ENCODE assay signal across 25 mouse cellular contexts in genomic region chr7:116234287-116234806, GRCm38 (mm10).
A peak's percentile ranks its signal among the peaks of the same experiment; 100 is the strongest.
DNase-seq lines count a peak whose midpoint lies in the region; ATAC-seq and TF ChIP-seq lines count a peak whose summit lies in the region.
"Had no signal": no experiment of that assay in that cellular context is flagged by ENCODE, and none has a peak within 500 bp of the region (broad histone marks: within the 10 kb centered on the region; RNA-seq: fewer than 3 reads in every experiment).

No protein-coding gene starts in this region.

- WGBS in embryonic facial prominence, embryonic 14.5 days: 54% methylated on average over 7 of the region's 7 CpGs
- WGBS in embryonic facial prominence, embryonic 10.5 days: 67% methylated on average over 7 of the region's 7 CpGs
- WGBS in heart, embryonic 14.5 days: 42% methylated on average over 7 of the region's 7 CpGs
- WGBS in stomach, embryonic 15.5 days: 47% methylated on average over 7 of the region's 7 CpGs
- WGBS in stomach, postnatal 0 days: 37% methylated on average over 7 of the region's 7 CpGs
- WGBS in stomach, embryonic 16.5 days: 52% methylated on average over 7 of the region's 7 CpGs

- peak; percentile 38; the same call in 1 of the 2 replicates for ATAC-seq in embryonic facial prominence, embryonic 14.5 days (ENCODE audit: low read depth)
- no peak for ATAC-seq in heart, embryonic 14.5 days (ENCODE audit: insufficient number of reproducible peaks, insufficient read depth, low FRiP score, low read depth)
- ATAC-seq in stomach, embryonic 15.5 days (ENCODE audit: insufficient read depth, low FRiP score, low read depth): no peak
- ATAC-seq in stomach, postnatal 0 days (ENCODE audit: low FRiP score, low TSS enrichment): no peak
- ATAC-seq in stomach, embryonic 16.5 days (ENCODE audit: insufficient read depth, low FRiP score): no peak
- ATAC-seq: intestine, embryonic 15.5 days; liver, embryonic 12.5 days; Patski had no signal

- no peak overlapping the region for H3K27ac ChIP-seq in embryonic facial prominence, embryonic 14.5 days (replicated peaks; ENCODE audit: low read depth, low read length)
- no peak overlapping the region for H3K27ac ChIP-seq in embryonic facial prominence, embryonic 10.5 days (replicated peaks)
- no peak overlapping the region for H3K27ac ChIP-seq in heart, embryonic 14.5 days (replicated peaks in 1 of 2; ENCODE audit: control insufficient read depth in 1 of 2, insufficient read depth in 1 of 2, low read depth in 2 of 2, low read length in 2 of 2)
- H3K27ac ChIP-seq in stomach, embryonic 15.5 days: 0 out of 2 replicates have a peak overlapping the region, but pooled peaks have one; percentile 8
- H3K27ac ChIP-seq in stomach, postnatal 0 days (replicated peaks): no peak overlapping the region
- H3K27ac ChIP-seq in stomach, embryonic 16.5 days (ENCODE audit: low read length): peak overlapping the region; percentile 1; the same call in 1 of the 2 replicates
- H3K27ac ChIP-seq: gastrocnemius, adult 2 months; hindbrain, embryonic 15.5 days; intestine, embryonic 15.5 days; limb, embryonic 13.5 days; liver, embryonic 12.5 days; neural tube, embryonic 15.5 days had no signal

- peaks cover 28% of the 10 kb centered on the region for H3K27me3 ChIP-seq in embryonic facial prominence, embryonic 14.5 days (replicated peaks; ENCODE audit: control insufficient read depth, insufficient read depth, low read length)
- H3K27me3 ChIP-seq in embryonic facial prominence, embryonic 10.5 days (replicated peaks; ENCODE audit: low read depth, poor library complexity, severe bottlenecking): peaks cover 45% of the 10 kb centered on the region
- H3K27me3 ChIP-seq in heart, embryonic 14.5 days (ENCODE audit: control insufficient read depth, insufficient read depth, low read length): 0 out of 2 replicates have a peak, but pooled peaks cover 13% of the 10 kb centered on the region
- H3K27me3 ChIP-seq in stomach, embryonic 15.5 days (replicated peaks): no peaks in the 10 kb centered on the region
- no peaks in the 10 kb centered on the region for H3K27me3 ChIP-seq in stomach, postnatal 0 days (ENCODE audit: control insufficient read depth, insufficient read depth, low read length)
- H3K27me3 ChIP-seq in stomach, embryonic 16.5 days (ENCODE audit: control insufficient read depth, insufficient read depth, low read length): peaks cover 3% of the 10 kb centered on the region; the same call in 1 of the 2 replicates
- H3K27me3 ChIP-seq: Patski had no signal

- no peak for TF ChIP-seq CTCF in stomach, postnatal 0 days (IDR thresholded peaks at IDR 0.05; ENCODE audit: low read depth)

- no peaks in the 10 kb centered on the region for H3K9me3 ChIP-seq in embryonic facial prominence, embryonic 14.5 days (ENCODE audit: control insufficient read depth, low read length)
- no peaks in the 10 kb centered on the region for H3K9me3 ChIP-seq in embryonic facial prominence, embryonic 10.5 days
- no peaks in the 10 kb centered on the region for H3K9me3 ChIP-seq in heart, embryonic 14.5 days (ENCODE audit: control insufficient read depth, low read length)
- no peaks in the 10 kb centered on the region for H3K9me3 ChIP-seq in stomach, embryonic 15.5 days
- no peaks in the 10 kb centered on the region for H3K9me3 ChIP-seq in stomach, postnatal 0 days (ENCODE audit: control insufficient read depth, low read length)
- H3K9me3 ChIP-seq in stomach, embryonic 16.5 days (replicated peaks; ENCODE audit: control insufficient read depth, low read length): no peaks in the 10 kb centered on the region
- H3K9me3 ChIP-seq: hindbrain, embryonic 15.5 days; intestine, embryonic 15.5 days; limb, embryonic 13.5 days; liver, embryonic 12.5 days; neural tube, embryonic 15.5 days had no signal

- no peak overlapping the region for H3K9ac ChIP-seq in embryonic facial prominence, embryonic 14.5 days (ENCODE audit: low read depth, low read length)
- H3K9ac ChIP-seq in heart, embryonic 14.5 days (ENCODE audit: low read length): peak overlapping the region; percentile 82; the same call in 1 of the 2 replicates
- no peak overlapping the region for H3K9ac ChIP-seq in stomach, embryonic 15.5 days
- H3K9ac ChIP-seq in stomach, postnatal 0 days (ENCODE audit: low read length): no peak overlapping the region
- no peak overlapping the region for H3K9ac ChIP-seq in stomach, embryonic 16.5 days (ENCODE audit: low read length)
- H3K9ac ChIP-seq: hindbrain, embryonic 15.5 days; intestine, embryonic 15.5 days; limb, embryonic 13.5 days; liver, embryonic 12.5 days; neural tube, embryonic 15.5 days had no signal

- no peak for TF ChIP-seq EP300 in stomach, postnatal 0 days (optimal IDR thresholded peaks at IDR 0.05)

- no peak overlapping the region for H3K4me3 ChIP-seq in embryonic facial prominence, embryonic 14.5 days (ENCODE audit: low read depth, low read length)
- H3K4me3 ChIP-seq in embryonic facial prominence, embryonic 10.5 days: no peak overlapping the region
- no peak overlapping the region for H3K4me3 ChIP-seq in heart, embryonic 14.5 days (ENCODE audit: control insufficient read depth in 1 of 2, insufficient read depth in 1 of 2, low read depth in 1 of 2, low read length in 2 of 2)
- H3K4me3 ChIP-seq in stomach, embryonic 15.5 days (replicated peaks): no peak overlapping the region
- no peak overlapping the region for H3K4me3 ChIP-seq in stomach, postnatal 0 days (ENCODE audit: low read depth, low read length)
- H3K4me3 ChIP-seq in stomach, embryonic 16.5 days (replicated peaks; ENCODE audit: low read length): no peak overlapping the region
- H3K4me3 ChIP-seq: gastrocnemius, adult 2 months; hindbrain, embryonic 15.5 days; intestine, embryonic 15.5 days; limb, embryonic 13.5 days; liver, embryonic 12.5 days; neural tube, embryonic 15.5 days had no signal

- peak; percentile 58 for DNase-seq in embryonic facial prominence, embryonic 14.5 days (ENCODE audit: low spot score)
- DNase-seq in embryonic facial prominence, embryonic 10.5 days (ENCODE audit: low spot score): no peak
- no peak for DNase-seq in heart, adult 11 months
- DNase-seq in stomach, postnatal 0 days (ENCODE audit: low spot score): no peak
- DNase-seq: adrenal gland, adult 2 months; cerebellum, adult 8-10 months; gastrocnemius, adult 2 months; heart, postnatal 10 days; kidney, adult 8-10 months; kidney, postnatal 14 days; layer of hippocampus, postnatal 36 days; lung, adult 18-20 months; lung, postnatal 10 days; right cerebral cortex, adult 18-20 months; right cerebral cortex, postnatal 4 days had no signal

- H3K4me1 ChIP-seq in embryonic facial prominence, embryonic 14.5 days (ENCODE audit: control insufficient read depth, insufficient read depth, low read length): peaks cover 14% of the 10 kb centered on the region
- H3K4me1 ChIP-seq in embryonic facial prominence, embryonic 10.5 days: peaks cover 52% of the 10 kb centered on the region
- H3K4me1 ChIP-seq in heart, embryonic 14.5 days (ENCODE audit: control insufficient read depth in 2 of 2, insufficient read depth in 2 of 2, low read length in 2 of 2): peaks cover 44 to 62% of the 10 kb centered on the region in 2 experiments
- peaks cover 21% of the 10 kb centered on the region for H3K4me1 ChIP-seq in stomach, embryonic 15.5 days
- H3K4me1 ChIP-seq in stomach, postnatal 0 days (replicated peaks; ENCODE audit: control insufficient read depth, insufficient read depth): 0 out of 2 replicates have a peak, but pooled peaks cover 5% of the 10 kb centered on the region
- H3K4me1 ChIP-seq in stomach, embryonic 16.5 days (ENCODE audit: control insufficient read depth, insufficient read depth, low read length): peaks cover 36% of the 10 kb centered on the region

- no peaks in the 10 kb centered on the region for H3K36me3 ChIP-seq in embryonic facial prominence, embryonic 14.5 days (ENCODE audit: control insufficient read depth, insufficient read depth, low read length)
- H3K36me3 ChIP-seq in embryonic facial prominence, embryonic 10.5 days (replicated peaks): no peaks in the 10 kb centered on the region
- H3K36me3 ChIP-seq in heart, embryonic 14.5 days (ENCODE audit: control insufficient read depth, insufficient read depth, low read length): no peaks in the 10 kb centered on the region
- no peaks in the 10 kb centered on the region for H3K36me3 ChIP-seq in stomach, embryonic 15.5 days
- no peaks in the 10 kb centered on the region for H3K36me3 ChIP-seq in stomach, postnatal 0 days (ENCODE audit: control insufficient read depth, insufficient read depth, low read length)
- H3K36me3 ChIP-seq in stomach, embryonic 16.5 days (ENCODE audit: control insufficient read depth, insufficient read depth, low read length): no peaks in the 10 kb centered on the region
- H3K36me3 ChIP-seq: hindbrain, embryonic 15.5 days; intestine, embryonic 15.5 days; limb, embryonic 13.5 days; liver, embryonic 12.5 days; neural tube, embryonic 15.5 days had no signal

- H3K4me2 ChIP-seq in embryonic facial prominence, embryonic 14.5 days (ENCODE audit: low read depth, low read length): no peak overlapping the region
- peak overlapping the region; percentile 83 for H3K4me2 ChIP-seq in heart, embryonic 14.5 days (ENCODE audit: low read length)
- no peak overlapping the region for H3K4me2 ChIP-seq in stomach, embryonic 15.5 days
- H3K4me2 ChIP-seq in stomach, postnatal 0 days (replicated peaks; ENCODE audit: low read depth): no peak overlapping the region
- no peak overlapping the region for H3K4me2 ChIP-seq in stomach, embryonic 16.5 days (ENCODE audit: low read depth, low read length)
- H3K4me2 ChIP-seq: hindbrain, embryonic 15.5 days; intestine, embryonic 15.5 days; limb, embryonic 13.5 days; liver, embryonic 12.5 days; midbrain, embryonic 11.5 days; neural tube, embryonic 15.5 days had no signal

Comparison
In these comparisons a context has a peak if more than half of its experiments do, and no peak if none do; other contexts are left out.
1. H3K27ac ChIP-seq: peak in stomach, embryonic 15.5 days (single experiment) and stomach, embryonic 16.5 days (single experiment); none in embryonic facial prominence, embryonic 14.5 days (single experiment), embryonic facial prominence, embryonic 10.5 days (single experiment), heart, embryonic 14.5 days (0 of 2) and stomach, postnatal 0 days (single experiment).